Mouse (Mus musculus): ENCODE data around the gene Dffb. TPM values are rescaled to one million over a fixed set of nuclear protein-coding genes. Genes with fewer than 3 reads are reported as not detected.

The Dffb gene
- polyA plus RNA-seq (2011; ENCODE audit: insufficient read length, low read depth, missing spikeins), result 6.1 and 7.7 TPM in 2 replicates

GRCm38 (mm10) chr4:153974431-153975291, at the start of gene Dffb, which contains the start of gene Cep104:
Gene Dffb (minus strand): TSS chr4:153975126.
Gene Cep104 (plus strand): TSS chr4:153975194.
- H3K4me1 ChIP-seq (ENCODE audit: control insufficient read depth, insufficient read depth, low read length), result no peaks in the 10 kb centered on the region
- TF ChIP-seq CTCF (IDR thresholded peaks at IDR 0.05; ENCODE audit: borderline replicate concordance, insufficient read depth, low read length) (no peak), POLR2A (IDR thresholded peaks at IDR 0.05; ENCODE audit: low read depth, low read length) (peak; percentile 81)
- peak within 1 kb of the TSS; percentile 80 for H3K4me3 ChIP-seq (ENCODE audit: insufficient read depth, low read length)
- H3K27ac ChIP-seq (ENCODE audit: insufficient read depth, low read length), result no peak within 1 kb of the TSS

- TF ChIP-seq POLR2A (IDR thresholded peaks at IDR 0.05; ENCODE audit: low read depth, low read length), result no peak
- no peak for TF ChIP-seq CTCF (IDR thresholded peaks at IDR 0.05; ENCODE audit: borderline replicate concordance, insufficient read depth, low read length)
- Histone ChIP-seq H3K4me3 (ENCODE audit: insufficient read depth, low read length) (no peak overlapping the region), H3K27ac (ENCODE audit: insufficient read depth, low read length) (no peak overlapping the region), H3K4me1 (ENCODE audit: control insufficient read depth, insufficient read depth, low read length) (no peaks in the 10 kb centered on the region; the same call in 1 of the 2 replicates)
Observed at GRCm38 (mm10) chr4:154023754-154024601, 49.1 kb upstream of the Dffb start.

DNA sequence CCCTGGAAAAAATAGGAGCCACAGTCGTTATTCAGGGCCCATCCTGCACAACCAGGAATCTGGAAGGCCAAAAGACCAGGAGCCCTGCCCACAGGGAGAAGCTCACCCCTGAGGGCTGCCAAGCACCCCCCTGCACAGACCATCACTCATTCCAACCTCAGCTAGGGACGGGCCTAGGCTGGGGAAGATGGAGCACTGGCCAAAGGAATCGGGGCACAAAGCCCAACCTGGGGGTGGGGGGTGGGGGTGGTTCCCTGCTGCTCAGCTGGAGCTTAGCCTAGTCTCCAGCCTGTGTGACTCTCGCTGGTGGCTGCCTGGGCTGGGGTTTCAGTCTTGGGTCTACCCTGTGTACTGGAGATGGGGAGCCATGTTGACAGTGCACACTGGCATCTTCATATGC, 47.9 kb upstream of the Dffb start:
- Histone ChIP-seq H3K4me3 (ENCODE audit: insufficient read depth, low read length) (no peak overlapping the region), H3K27ac (ENCODE audit: insufficient read depth, low read length) (no peak overlapping the region), H3K4me1 (ENCODE audit: control insufficient read depth, insufficient read depth, low read length) (no peaks in the 10 kb centered on the region; the same call in 1 of the 2 replicates)
- TF ChIP-seq CTCF (IDR thresholded peaks at IDR 0.05; ENCODE audit: borderline replicate concordance, insufficient read depth, low read length) (no peak), POLR2A (IDR thresholded peaks at IDR 0.05; ENCODE audit: low read depth, low read length) (no peak)

GRCm38 (mm10) chr4:154022407-154022806, 47.5 kb upstream of the Dffb start:
- no peak for TF ChIP-seq CTCF (IDR thresholded peaks at IDR 0.05; ENCODE audit: borderline replicate concordance, insufficient read depth, low read length)
- TF ChIP-seq POLR2A (IDR thresholded peaks at IDR 0.05; ENCODE audit: low read depth, low read length), result no peak
- Histone ChIP-seq H3K4me1 (ENCODE audit: control insufficient read depth, insufficient read depth, low read length) (no peaks in the 10 kb centered on the region; the same call in 1 of the 2 replicates), H3K27ac (ENCODE audit: insufficient read depth, low read length) (0 out of 2 replicates have a peak overlapping the region, but pooled peaks have one; percentile 13), H3K4me3 (ENCODE audit: insufficient read depth, low read length) (no peak overlapping the region)

- H3K4me3 ChIP-seq (ENCODE audit: insufficient read depth, low read length), result no peak overlapping the region
- no peaks in the 10 kb centered on the region; the same call in 1 of the 2 replicates for H3K4me1 ChIP-seq (ENCODE audit: control insufficient read depth, insufficient read depth, low read length)
- 0 out of 2 replicates have a peak, but pooled peaks have one; percentile 18 for TF ChIP-seq POLR2A (IDR thresholded peaks at IDR 0.05; ENCODE audit: low read depth, low read length)
- TF ChIP-seq CTCF (IDR thresholded peaks at IDR 0.05; ENCODE audit: borderline replicate concordance, insufficient read depth, low read length), result no peak
- no peak overlapping the region for H3K27ac ChIP-seq (ENCODE audit: insufficient read depth, low read length)
Observed at GRCm38 (mm10) chr4:154021432-154021831, 46.5 kb upstream of the Dffb start.

GRCm38 (mm10) chr4:154019571-154019970, 44.6 kb upstream of the Dffb start:
- H3K4me1 ChIP-seq (ENCODE audit: control insufficient read depth, insufficient read depth, low read length), result no peaks in the 10 kb centered on the region; the same call in 1 of the 2 replicates
- no peak overlapping the region for H3K4me3 ChIP-seq (ENCODE audit: insufficient read depth, low read length)
- no peak overlapping the region for H3K27ac ChIP-seq (ENCODE audit: insufficient read depth, low read length)
- TF ChIP-seq CTCF (IDR thresholded peaks at IDR 0.05; ENCODE audit: borderline replicate concordance, insufficient read depth, low read length) (peak; percentile 74; the same call in 1 of the 2 replicates), POLR2A (IDR thresholded peaks at IDR 0.05; ENCODE audit: low read depth, low read length) (0 out of 2 replicates have a peak, but pooled peaks have one; percentile 31)

GRCm38 (mm10) chr4:154015476-154015875, 40.5 kb upstream of the Dffb start:
- TF ChIP-seq POLR2A (IDR thresholded peaks at IDR 0.05; ENCODE audit: low read depth, low read length) (no peak), CTCF (IDR thresholded peaks at IDR 0.05; ENCODE audit: borderline replicate concordance, insufficient read depth, low read length) (no peak)
- Histone ChIP-seq H3K27ac (ENCODE audit: insufficient read depth, low read length) (no peak overlapping the region), H3K4me1 (ENCODE audit: control insufficient read depth, insufficient read depth, low read length) (peaks cover 7% of the 10 kb centered on the region)

GRCm38 (mm10) chr4:154012132-154012882, 37.4 kb upstream of the Dffb start:
- TF ChIP-seq CTCF (IDR thresholded peaks at IDR 0.05; ENCODE audit: borderline replicate concordance, insufficient read depth, low read length) (no peak), POLR2A (IDR thresholded peaks at IDR 0.05; ENCODE audit: low read depth, low read length) (no peak)

More at GRCm38 (mm10) chr4:154015476-154015875, 40.5 kb upstream of the Dffb start:
- no peak overlapping the region for H3K4me3 ChIP-seq (ENCODE audit: insufficient read depth, low read length)

More at GRCm38 (mm10) chr4:154012132-154012882, 37.4 kb upstream of the Dffb start:
- Histone ChIP-seq H3K4me3 (ENCODE audit: insufficient read depth, low read length) (peak overlapping the region; percentile 98), H3K27ac (ENCODE audit: insufficient read depth, low read length) (no peak overlapping the region), H3K4me1 (ENCODE audit: control insufficient read depth, insufficient read depth, low read length) (peaks cover 7% of the 10 kb centered on the region)

Measured in embryonic fibroblast, embryonic 13.5 days (primary cell).